Mouse (Mus musculus) testis, adult 2 months (tissue): ENCODE measurements around the gene Ssc5d.

ENCODE experiments used
- CTCF ChIP-seq: fragments of 200-500 bp; IDR thresholded peaks from 2 replicates; pipeline ENCODE4 v1.5.1; 2012; ENCODE audit warnings: low read depth, mild to moderate bottlenecking, inconsistent platforms, low read length, moderate library complexity; ENCODE audit not compliant: control insufficient read depth, insufficient read depth, insufficient replicate concordance
- POLR2A ChIP-seq: fragments of 200-500 bp; IDR thresholded peaks from 2 replicates; pipeline ENCODE4 v1.6.1; 2012; ENCODE audit warnings: low read depth, mild to moderate bottlenecking, inconsistent platforms, low read length, moderate library complexity; ENCODE audit not compliant: control insufficient read depth

DNA sequence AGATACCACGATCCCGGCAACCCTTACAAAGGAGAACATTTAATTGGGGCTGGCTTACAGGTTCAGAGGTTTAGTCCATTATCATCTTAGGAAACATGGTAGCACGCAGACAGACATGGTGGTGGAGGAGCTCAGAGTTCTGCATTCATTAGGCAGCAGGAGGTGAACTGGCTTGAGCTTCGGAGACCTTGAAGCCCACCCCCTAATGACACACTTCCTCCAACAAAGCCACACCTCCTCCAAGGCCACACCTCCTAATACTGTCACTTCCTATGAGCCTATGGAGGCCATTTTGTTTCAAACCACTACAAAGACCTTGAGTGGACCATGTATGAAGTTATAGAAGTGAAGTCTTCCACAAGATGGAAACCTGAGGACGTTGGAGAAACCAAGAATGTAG is 13.3 kb upstream of the Ssc5d start:
- TF ChIP-seq CTCF (no peak), POLR2A (no peak)
